Mouse (Mus musculus): ENCODE data around the gene Irf2bp2. TPM values are rescaled to one million over a fixed set of nuclear protein-coding genes. Genes with fewer than 3 reads are reported as not detected.

Irf2bp2 gene
- polyA plus RNA-seq, 1 experiment from 2014 or later, result 8.0 TPM

DNA sequence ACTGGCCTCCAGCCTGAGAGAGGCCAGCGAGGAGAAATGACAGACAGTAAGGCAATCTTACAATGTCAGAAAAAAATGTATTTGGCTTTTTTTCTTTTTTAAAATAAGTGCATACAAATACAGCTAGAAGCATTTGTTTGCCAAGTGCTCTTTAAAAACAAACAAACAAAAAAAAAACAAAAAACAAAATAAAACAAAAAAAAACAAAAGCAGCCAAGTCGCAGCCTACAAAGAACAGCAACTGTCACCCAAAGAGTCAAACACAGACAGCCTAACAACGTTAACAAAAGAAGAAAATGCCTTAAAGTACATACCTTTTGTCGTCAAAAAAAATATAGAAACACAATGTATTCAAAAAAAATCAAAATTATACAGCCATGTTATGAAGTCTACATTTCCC, 3.2 kb downstream of the Irf2bp2 start:
- Histone ChIP-seq H3K27me3 (replicated peaks; ENCODE audit: control insufficient read depth, insufficient read depth, low read length) (no peaks in the 10 kb centered on the region), H3K4me2 (ENCODE audit: low read length) (peak overlapping the region; percentile 96), H3K4me1 (ENCODE audit: control insufficient read depth, insufficient read depth, low read depth, low read length) (peaks cover 43% of the 10 kb centered on the region), H3K27ac (ENCODE audit: low read depth, low read length) (no peak overlapping the region), H3K4me3 (ENCODE audit: low read length) (peak overlapping the region; percentile 99), H3K9me3 (ENCODE audit: control insufficient read depth, low read length) (no peaks in the 10 kb centered on the region), H3K9ac (ENCODE audit: low read depth, low read length) (peak overlapping the region; percentile 51), H3K36me3 (ENCODE audit: control insufficient read depth, insufficient read depth, low read length) (0 out of 2 replicates have a peak, but pooled peaks cover 4% of the 10 kb centered on the region)
- WGBS, result 17% methylated on average over 4 of the region's 4 CpGs
- no peak for ATAC-seq

DNA sequence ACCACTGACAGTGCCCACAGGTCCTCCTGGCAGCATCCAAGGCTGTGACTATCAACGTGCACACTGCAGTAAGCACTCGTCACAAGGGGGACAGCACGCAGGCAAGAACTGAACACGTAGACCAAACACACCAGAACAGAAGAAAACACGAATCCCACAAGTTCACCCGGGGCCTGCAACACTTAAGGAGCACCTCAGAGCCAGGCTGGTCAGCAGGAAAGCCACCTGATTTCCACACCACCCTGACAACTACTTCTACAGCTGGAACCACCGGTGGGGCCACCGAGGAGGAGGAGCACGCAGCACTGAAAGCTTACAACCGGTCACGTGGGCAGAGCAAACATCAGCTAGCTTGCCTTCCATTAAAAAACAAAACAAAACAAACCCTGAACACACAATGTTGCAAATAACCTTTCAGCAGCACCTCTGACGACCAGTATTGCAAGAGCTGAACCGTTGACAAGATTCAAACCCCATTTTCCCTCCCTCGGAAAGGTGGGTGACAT, 3.7 kb downstream of the Irf2bp2 start:
- Histone ChIP-seq H3K4me3 (ENCODE audit: low read length) (peak overlapping the region; percentile 99), H3K4me2 (ENCODE audit: low read length) (peak overlapping the region; percentile 96), H3K27ac (ENCODE audit: low read depth, low read length) (no peak overlapping the region), H3K4me1 (ENCODE audit: control insufficient read depth, insufficient read depth, low read depth, low read length) (peaks cover 43% of the 10 kb centered on the region), H3K9ac (ENCODE audit: low read depth, low read length) (peak overlapping the region; percentile 51), H3K9me3 (ENCODE audit: control insufficient read depth, low read length) (no peaks in the 10 kb centered on the region), H3K36me3 (ENCODE audit: control insufficient read depth, insufficient read depth, low read length) (0 out of 2 replicates have a peak, but pooled peaks cover 4% of the 10 kb centered on the region), H3K27me3 (replicated peaks; ENCODE audit: control insufficient read depth, insufficient read depth, low read length) (no peaks in the 10 kb centered on the region)
- ATAC-seq, result no peak
- 8% methylated on average over 14 of the region's 14 CpGs for WGBS

DNA sequence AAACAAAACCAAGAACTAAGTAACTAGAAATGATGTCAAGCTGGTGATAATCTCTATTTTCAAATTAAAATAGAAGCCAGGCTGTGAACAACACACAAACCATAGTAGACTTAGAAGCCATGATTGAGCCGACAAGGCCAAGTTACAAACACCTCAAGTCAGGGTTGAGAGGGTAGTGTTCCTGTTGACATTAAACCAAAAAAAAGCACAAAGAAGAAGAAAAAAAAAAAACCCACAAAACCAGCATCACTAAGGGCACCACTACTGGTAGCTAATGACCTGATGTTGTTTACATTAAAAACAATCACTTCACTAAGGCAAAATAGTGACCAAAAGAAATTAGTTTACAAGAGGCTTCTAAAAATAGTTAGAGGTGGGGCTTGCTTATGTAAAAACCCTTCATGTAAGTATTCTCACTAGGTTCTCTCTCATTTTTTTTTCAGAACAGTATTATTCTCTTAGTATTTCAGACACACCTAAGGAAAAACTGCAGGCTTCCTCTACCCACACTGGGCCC, 4.2 kb downstream of the Irf2bp2 start:
- Histone ChIP-seq H3K9ac (ENCODE audit: low read depth, low read length) (peak overlapping the region; percentile 51; the same call in 1 of the 2 replicates), H3K27me3 (replicated peaks; ENCODE audit: control insufficient read depth, insufficient read depth, low read length) (no peaks in the 10 kb centered on the region), H3K4me1 (ENCODE audit: control insufficient read depth, insufficient read depth, low read depth, low read length) (peaks cover 43% of the 10 kb centered on the region), H3K36me3 (ENCODE audit: control insufficient read depth, insufficient read depth, low read length) (0 out of 2 replicates have a peak, but pooled peaks cover 4% of the 10 kb centered on the region), H3K4me2 (ENCODE audit: low read length) (peak overlapping the region; percentile 96), H3K9me3 (ENCODE audit: control insufficient read depth, low read length) (no peaks in the 10 kb centered on the region), H3K27ac (ENCODE audit: low read depth, low read length) (no peak overlapping the region), H3K4me3 (ENCODE audit: low read length) (peak overlapping the region; percentile 99)
- no peak for ATAC-seq
- 17% methylated on average over 1 of the region's 1 CpGs for WGBS

DNA sequence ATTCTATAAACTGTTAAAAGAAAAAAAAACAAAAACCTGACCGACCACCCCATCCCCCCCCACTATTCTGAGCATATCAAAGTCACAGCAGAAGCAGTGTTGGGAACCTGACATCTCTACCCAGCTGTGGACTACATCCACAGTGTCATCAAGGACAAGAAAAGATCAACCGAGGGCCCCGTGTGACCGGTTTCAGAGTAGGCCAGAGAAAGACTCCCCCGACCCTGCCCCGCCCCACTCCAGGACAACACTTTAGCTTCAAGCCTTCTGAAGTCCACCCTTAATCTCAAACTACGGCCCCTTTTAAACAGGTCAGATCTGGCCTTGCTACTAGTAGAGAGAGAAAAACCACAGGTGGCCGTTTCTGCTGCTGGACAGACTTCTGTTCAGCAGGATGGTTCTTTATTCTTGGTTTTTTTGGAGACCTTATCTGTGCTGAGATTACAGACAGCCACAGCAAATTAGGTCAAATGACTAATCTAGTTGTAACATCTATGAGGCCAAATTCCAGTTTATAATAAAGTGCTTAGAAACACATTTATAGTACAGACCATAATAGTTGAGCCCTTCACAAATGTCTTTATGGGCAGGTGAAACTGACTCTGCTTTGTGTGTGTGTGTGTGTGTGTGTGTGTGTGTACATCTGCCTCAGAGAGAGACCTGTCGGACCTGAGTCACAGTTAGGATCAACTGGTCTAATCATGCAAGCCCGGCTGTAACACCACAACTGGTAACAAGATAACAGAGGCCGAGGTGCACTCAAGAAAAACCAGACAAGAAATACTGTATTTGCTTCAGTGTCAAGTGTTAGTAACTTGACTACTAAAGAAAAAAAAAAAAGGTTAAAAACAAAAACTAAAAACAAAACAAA, 4.9 kb downstream of the Irf2bp2 start:
- ATAC-seq, result no peak
- WGBS, result 30% methylated on average over 11 of the region's 11 CpGs

DNA sequence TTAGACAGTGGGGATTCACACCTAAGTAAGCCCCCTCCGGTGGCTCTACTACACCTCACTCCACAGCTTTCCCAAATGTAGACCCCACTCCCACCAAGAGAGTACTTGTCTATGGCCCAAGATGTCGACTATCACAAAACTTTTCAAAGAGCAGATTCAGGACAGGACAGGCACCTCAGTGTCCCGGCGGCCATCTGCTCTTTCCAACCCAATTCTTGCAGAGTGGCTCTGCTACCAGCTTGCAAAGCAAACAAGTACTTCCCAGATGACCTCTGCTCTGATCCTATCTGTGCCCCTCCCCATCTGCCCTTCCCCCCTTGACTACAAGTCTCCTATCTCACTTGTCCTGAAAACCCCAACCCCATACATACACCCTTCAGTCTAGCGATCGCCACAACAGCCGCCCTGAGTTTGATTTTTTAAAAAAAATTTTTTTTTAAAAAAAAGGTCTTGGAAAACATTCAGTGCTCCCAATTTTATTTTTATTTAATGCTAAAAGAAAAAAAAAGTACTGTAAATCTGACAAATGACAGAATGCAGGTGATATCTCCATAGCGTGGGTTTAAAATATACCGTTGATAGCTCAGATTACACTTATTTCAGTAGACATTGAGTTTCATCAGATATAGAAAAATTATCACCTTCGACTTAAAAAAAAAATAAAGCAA, 5.8 kb downstream of the Irf2bp2 start:
- no peak for ATAC-seq
- no peaks in the 10 kb centered on the region for H3K27me3 ChIP-seq (replicated peaks; ENCODE audit: control insufficient read depth, insufficient read depth, low read length)
- 68% methylated on average over 10 of the region's 10 CpGs for WGBS
- H3K4me1 ChIP-seq (ENCODE audit: control insufficient read depth, insufficient read depth, low read depth, low read length), result peaks cover 58% of the 10 kb centered on the region
- no peaks in the 10 kb centered on the region for H3K9me3 ChIP-seq (ENCODE audit: control insufficient read depth, low read length)
- peak overlapping the region; percentile 42 for H3K4me3 ChIP-seq (ENCODE audit: low read length)
- H3K4me2 ChIP-seq (ENCODE audit: low read length), result peak overlapping the region; percentile 96
- H3K36me3 ChIP-seq (ENCODE audit: control insufficient read depth, insufficient read depth, low read length), result 0 out of 2 replicates have a peak, but pooled peaks cover 4% of the 10 kb centered on the region
- no peak overlapping the region for H3K27ac ChIP-seq (ENCODE audit: low read depth, low read length)
- H3K9ac ChIP-seq (ENCODE audit: low read depth, low read length), result peak overlapping the region; percentile 20; the same call in 1 of the 2 replicates

More for the DNA sequence above, 4.9 kb downstream of the Irf2bp2 start:
- Histone ChIP-seq H3K27ac (ENCODE audit: low read depth, low read length) (no peak overlapping the region), H3K36me3 (ENCODE audit: control insufficient read depth, insufficient read depth, low read length) (0 out of 2 replicates have a peak, but pooled peaks cover 4% of the 10 kb centered on the region), H3K4me3 (ENCODE audit: low read length) (peak overlapping the region; percentile 99), H3K27me3 (replicated peaks; ENCODE audit: control insufficient read depth, insufficient read depth, low read length) (no peaks in the 10 kb centered on the region), H3K4me1 (ENCODE audit: control insufficient read depth, insufficient read depth, low read depth, low read length) (peaks cover 49% of the 10 kb centered on the region), H3K9me3 (ENCODE audit: control insufficient read depth, low read length) (no peaks in the 10 kb centered on the region), H3K4me2 (ENCODE audit: low read length) (peak overlapping the region; percentile 96), H3K9ac (ENCODE audit: low read depth, low read length) (peak overlapping the region; percentile 54)

DNA sequence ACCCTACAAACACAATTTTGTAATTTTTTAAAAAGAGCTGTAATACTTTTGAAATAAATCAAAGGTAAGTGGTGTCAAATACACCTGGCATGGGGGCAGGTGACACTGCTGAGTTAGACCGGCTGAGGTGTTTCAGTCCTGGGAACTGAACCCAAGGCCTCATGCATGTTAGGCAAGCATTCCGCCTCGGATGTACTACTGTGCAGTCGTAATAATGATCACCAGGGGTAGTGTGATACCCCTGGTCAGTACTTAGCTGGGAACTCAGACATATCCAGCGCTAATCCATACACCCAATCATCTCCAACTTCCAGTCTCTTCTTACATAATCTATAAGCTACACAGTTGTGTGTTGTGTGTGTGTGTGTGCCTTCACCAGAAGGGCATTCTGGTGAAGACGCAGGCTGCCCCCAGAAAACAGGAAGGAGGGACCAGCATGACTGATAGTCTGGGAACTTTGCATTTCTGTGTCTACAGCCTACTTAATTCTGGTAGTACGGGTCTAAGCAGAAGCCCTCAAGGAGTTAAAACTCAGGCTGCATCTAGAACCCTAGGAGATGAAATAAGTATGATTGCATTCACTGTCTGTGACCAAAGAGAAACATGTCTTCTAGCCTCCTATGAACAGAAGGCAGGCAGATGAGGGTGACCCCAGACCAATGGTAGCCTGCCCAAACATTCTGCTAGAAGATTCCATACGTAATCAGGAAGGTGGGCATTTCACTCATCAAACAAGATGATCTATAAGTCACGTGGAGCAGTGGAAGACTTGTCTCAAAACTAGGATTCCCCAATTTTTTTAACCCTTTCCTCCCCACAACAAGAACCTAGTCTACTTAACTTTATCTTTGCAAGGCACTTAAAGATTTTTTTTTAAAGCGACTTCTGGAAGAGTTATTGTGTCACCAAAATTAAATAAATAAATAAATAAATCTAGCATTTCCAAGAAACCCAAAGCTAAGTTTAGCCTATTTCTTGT, 6.9 kb downstream of the Irf2bp2 start:
- Histone ChIP-seq H3K9me3 (ENCODE audit: control insufficient read depth, low read length) (no peaks in the 10 kb centered on the region), H3K27ac (ENCODE audit: low read depth, low read length) (no peak overlapping the region), H3K27me3 (replicated peaks; ENCODE audit: control insufficient read depth, insufficient read depth, low read length) (no peaks in the 10 kb centered on the region), H3K4me1 (ENCODE audit: control insufficient read depth, insufficient read depth, low read depth, low read length) (peaks cover 58% of the 10 kb centered on the region), H3K9ac (ENCODE audit: low read depth, low read length) (peak overlapping the region; percentile 16; the same call in 1 of the 2 replicates), H3K4me3 (ENCODE audit: low read length) (peak overlapping the region; percentile 11; the same call in 1 of the 2 replicates), H3K36me3 (ENCODE audit: control insufficient read depth, insufficient read depth, low read length) (0 out of 2 replicates have a peak, but pooled peaks cover 4% of the 10 kb centered on the region), H3K4me2 (ENCODE audit: low read length) (peak overlapping the region; percentile 96)
- no peak for ATAC-seq
- 67% methylated on average over 10 of the region's 10 CpGs for WGBS

DNA sequence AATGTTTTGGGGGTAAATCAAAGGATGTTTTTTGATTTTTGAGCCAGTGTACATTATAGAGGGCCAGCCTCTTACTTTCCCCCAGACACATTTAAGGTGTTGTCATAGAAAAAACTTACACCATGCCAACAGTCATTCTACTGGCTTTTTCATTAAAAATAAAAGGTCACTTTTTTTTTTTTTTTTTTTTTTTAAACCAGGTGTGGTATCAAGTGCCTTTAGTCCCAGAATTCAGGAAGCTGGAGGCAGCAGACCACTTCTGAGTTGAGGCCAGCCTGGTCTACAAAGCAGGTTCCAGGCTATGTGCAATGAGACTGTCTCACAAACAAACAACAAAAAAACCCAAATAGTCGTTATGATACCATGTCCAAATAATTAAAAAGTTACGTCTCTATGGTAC, 7.7 kb downstream of the Irf2bp2 start:
- Histone ChIP-seq H3K9me3 (ENCODE audit: control insufficient read depth, low read length) (no peaks in the 10 kb centered on the region), H3K27me3 (replicated peaks; ENCODE audit: control insufficient read depth, insufficient read depth, low read length) (no peaks in the 10 kb centered on the region), H3K9ac (ENCODE audit: low read depth, low read length) (no peak overlapping the region), H3K4me1 (ENCODE audit: control insufficient read depth, insufficient read depth, low read depth, low read length) (peaks cover 58% of the 10 kb centered on the region), H3K36me3 (ENCODE audit: control insufficient read depth, insufficient read depth, low read length) (0 out of 2 replicates have a peak, but pooled peaks cover 2% of the 10 kb centered on the region), H3K4me2 (ENCODE audit: low read length) (peak overlapping the region; percentile 16; the same call in 1 of the 2 replicates), H3K4me3 (ENCODE audit: low read length) (no peak overlapping the region), H3K27ac (ENCODE audit: low read depth, low read length) (no peak overlapping the region)
- WGBS, result 78% methylated on average over 2 of the region's 2 CpGs
- ATAC-seq, result no peak

DNA sequence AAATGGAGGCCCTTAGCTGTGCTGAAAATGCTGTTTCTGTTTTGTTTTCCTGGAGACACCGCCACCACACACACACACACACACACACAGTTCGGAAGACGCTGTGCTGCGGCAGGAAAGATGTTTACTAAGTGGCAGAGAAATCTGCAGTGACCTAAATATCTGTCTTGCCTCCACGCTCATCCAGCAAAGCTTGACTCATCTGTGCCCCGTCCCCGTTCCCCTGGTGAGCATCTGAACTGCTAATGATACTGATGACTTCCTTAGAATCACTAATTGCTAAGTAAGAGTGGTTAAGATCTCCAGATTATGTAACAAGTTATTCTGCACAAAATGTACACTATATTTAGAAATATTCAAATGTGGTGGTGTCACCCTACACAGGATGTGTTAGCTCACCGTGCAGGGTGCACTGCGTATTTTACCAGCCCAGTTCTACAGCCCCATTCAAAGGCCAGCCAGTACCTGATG, 8.2 kb downstream of the Irf2bp2 start:
- Histone ChIP-seq H3K36me3 (ENCODE audit: control insufficient read depth, insufficient read depth, low read length) (no peaks in the 10 kb centered on the region), H3K9ac (ENCODE audit: low read depth, low read length) (no peak overlapping the region), H3K27ac (ENCODE audit: low read depth, low read length) (peak overlapping the region; percentile 58; the same call in 1 of the 2 replicates), H3K4me3 (ENCODE audit: low read length) (no peak overlapping the region), H3K4me2 (ENCODE audit: low read length) (peak overlapping the region; percentile 16), H3K9me3 (ENCODE audit: control insufficient read depth, low read length) (no peaks in the 10 kb centered on the region), H3K27me3 (replicated peaks; ENCODE audit: control insufficient read depth, insufficient read depth, low read length) (no peaks in the 10 kb centered on the region), H3K4me1 (ENCODE audit: control insufficient read depth, insufficient read depth, low read depth, low read length) (peaks cover 58% of the 10 kb centered on the region)
- whole genome bisulfite sequencing, result 40% methylated on average over 9 of the region's 9 CpGs
- no peak for ATAC-seq

Data from hindbrain, embryonic 16.5 days (tissue).